Mouse (Mus musculus): ENCODE measurements around the gene Pam. TPM values are rescaled to one million over a fixed set of nuclear protein-coding genes. Genes with fewer than 3 reads are reported as not detected.

Gene Pam
- 2.4 TPM for polyA plus RNA-seq (2017; shearing (Covaris generic))

GRCm38 (mm10) chr1:98095246-98095990 is at the start of gene Pam:
Gene Pam, minus strand, starts transcription at chr1:98095646.

DNA sequence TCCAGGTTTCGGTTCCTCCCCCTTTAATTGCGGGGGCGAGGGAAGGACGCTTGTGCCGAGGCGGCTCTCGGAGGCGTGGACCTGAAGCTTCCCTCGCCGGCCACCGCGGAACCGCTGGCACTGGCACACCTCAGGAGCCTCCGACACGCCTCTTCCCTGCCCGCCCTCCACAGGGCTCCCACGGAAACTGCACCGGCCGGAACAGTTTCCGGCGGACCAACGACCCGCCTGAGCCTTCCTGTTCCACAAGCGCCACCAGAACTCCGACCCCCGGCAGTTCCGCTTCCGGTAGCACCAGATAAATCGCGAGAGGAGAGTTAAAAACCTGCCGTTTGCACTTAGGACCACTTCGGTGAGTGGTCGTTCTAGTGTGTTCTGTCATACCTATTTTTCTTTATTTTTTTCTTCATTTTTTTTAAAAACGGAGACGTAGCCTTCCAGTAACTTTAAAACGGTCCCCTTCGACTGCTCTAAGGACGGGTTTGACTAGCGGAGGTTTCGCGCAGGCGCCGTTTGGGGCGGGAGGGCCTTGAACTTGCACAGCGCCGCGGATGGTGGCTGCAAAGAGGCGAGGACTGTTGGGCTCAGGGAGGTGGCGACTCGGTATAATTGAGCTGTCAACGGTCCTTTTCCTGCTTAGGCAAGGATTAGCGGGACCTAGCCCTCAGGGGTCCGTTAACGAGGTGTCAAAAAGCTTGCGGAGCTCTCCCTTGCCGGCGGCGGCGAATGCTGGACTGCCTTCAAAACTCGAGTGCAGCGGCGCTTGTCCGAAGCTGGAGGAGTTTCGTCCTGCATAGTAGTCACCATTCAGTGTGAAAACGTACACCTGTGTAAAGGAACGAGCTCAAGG is 325.3 kb downstream of the Pam start, which contains the start of the genes Gin1 and Ppip5k2:
Gin1 (plus strand) TSS at position 269 of the 850 bp plus-strand sequence.
Ppip5k2 (minus strand) TSS at position 508 of the 850 bp plus-strand sequence.

